Mouse (Mus musculus) hindbrain, embryonic 14.5 days (tissue): ENCODE data around the gene Maml2. TPM values are rescaled to one million over a fixed set of nuclear protein-coding genes. Genes with fewer than 3 reads are reported as not detected.
A peak's percentile ranks its signal among the peaks of the same experiment; 100 is the strongest.

ENCODE experiments used
- ATAC-seq: fragments of 200-750 bp; cut with Nextera tagmentation; 2 replicates; pipeline ENCODE4 v1.8.0; 2017; ENCODE audit warnings: moderate number of reproducible peaks, mild to moderate bottlenecking, moderate TSS enrichment, moderate library complexity; ENCODE audit not compliant: low FRiP score
- DNase-seq: peaks from one replicate; pipeline ENCODE4 v3.0.0-alpha.2; 2015; ENCODE audit warnings: low spot score
- H3K27ac ChIP-seq: fragments of 300-500 bp; sonication (generic); 2 replicates; pipeline ENCODE4 v1.5.1; 2014; ENCODE audit warnings: mild to moderate bottlenecking, moderate library complexity
- H3K27me3 ChIP-seq: fragments of 300-500 bp; sonication (generic); 2 replicates; pipeline ENCODE4 v1.6.1; 2014; ENCODE audit warnings: mild to moderate bottlenecking, low read length, mixed read lengths; ENCODE audit not compliant: control insufficient read depth, insufficient read depth
- H3K36me3 ChIP-seq: fragments of 300-500 bp; sonication (generic); replicated peaks from 2 replicates; pipeline ENCODE4 v1.6.1; 2014; ENCODE audit not compliant: control insufficient read depth, insufficient read depth
- H3K4me1 ChIP-seq: fragments of 300-500 bp; sonication (generic); replicated peaks from 2 replicates; pipeline ENCODE4 v1.6.1; 2014; ENCODE audit warnings: antibody characterized with exemption, low read length, mixed read lengths; ENCODE audit not compliant: control insufficient read depth, insufficient read depth
- H3K4me2 ChIP-seq: fragments of 300-500 bp; sonication (generic); replicated peaks from 2 replicates; pipeline ENCODE4 v1.6.1; 2014; ENCODE audit warnings: mild to moderate bottlenecking, moderate library complexity
- H3K4me3 ChIP-seq: fragments of 300-500 bp; sonication (generic); replicated peaks from 2 replicates; pipeline ENCODE4 v1.5.1; 2014; ENCODE audit warnings: mild to moderate bottlenecking, low read length
- H3K9ac ChIP-seq: fragments of 300-500 bp; sonication (generic); 2 replicates; pipeline ENCODE4 v1.6.1; 2014
- H3K9me3 ChIP-seq: fragments of 300-500 bp; sonication (generic); 2 replicates; pipeline ENCODE4 v1.6.1; 2016; ENCODE audit warnings: low read length; ENCODE audit not compliant: control insufficient read depth
- WGBS: fragments of 180-500 bp; shearing (Covaris S2); extraction: QIAGEN DNeasy Blood & Tissue Kit; methylation state at CpG from one replicate; pipeline ENCODE4 v1.1.7; 2014; 5-methylcytosine and 5-hydroxymethylcytosine counted together
- polyA plus RNA-seq: library from polyadenylated mRNA; unstranded; fragments of >200 nt; fragmentation: Nextera tagmentation; extraction: Ambion mirVana; gene quantifications from 2 replicates; pipeline ENCODE4 v1.2.1, GENCODE M21; 2014

Gene Maml2
- polyA plus RNA-seq, 1 experiment from 2014 or later, result 10.8 TPM

GRCm38 (mm10) chr9:13612371-13612770, 314.6 kb downstream of the Maml2 start:
- no peak overlapping the region; the same call in 1 of the 2 replicates for H3K27ac ChIP-seq
- ATAC-seq (no peak), DNase-seq (no peak)
- H3K4me2 ChIP-seq, result no peak overlapping the region
- H3K4me1 ChIP-seq, result peaks cover 14% of the 10 kb centered on the region
- H3K9me3 ChIP-seq, result no peaks in the 10 kb centered on the region
- H3K4me3 ChIP-seq, result no peak overlapping the region
- H3K9ac ChIP-seq, result no peak overlapping the region
- no peaks in the 10 kb centered on the region for H3K27me3 ChIP-seq
- WGBS, result 66% methylated on average over 8 of the region's 8 CpGs
- no peaks in the 10 kb centered on the region for H3K36me3 ChIP-seq

DNA sequence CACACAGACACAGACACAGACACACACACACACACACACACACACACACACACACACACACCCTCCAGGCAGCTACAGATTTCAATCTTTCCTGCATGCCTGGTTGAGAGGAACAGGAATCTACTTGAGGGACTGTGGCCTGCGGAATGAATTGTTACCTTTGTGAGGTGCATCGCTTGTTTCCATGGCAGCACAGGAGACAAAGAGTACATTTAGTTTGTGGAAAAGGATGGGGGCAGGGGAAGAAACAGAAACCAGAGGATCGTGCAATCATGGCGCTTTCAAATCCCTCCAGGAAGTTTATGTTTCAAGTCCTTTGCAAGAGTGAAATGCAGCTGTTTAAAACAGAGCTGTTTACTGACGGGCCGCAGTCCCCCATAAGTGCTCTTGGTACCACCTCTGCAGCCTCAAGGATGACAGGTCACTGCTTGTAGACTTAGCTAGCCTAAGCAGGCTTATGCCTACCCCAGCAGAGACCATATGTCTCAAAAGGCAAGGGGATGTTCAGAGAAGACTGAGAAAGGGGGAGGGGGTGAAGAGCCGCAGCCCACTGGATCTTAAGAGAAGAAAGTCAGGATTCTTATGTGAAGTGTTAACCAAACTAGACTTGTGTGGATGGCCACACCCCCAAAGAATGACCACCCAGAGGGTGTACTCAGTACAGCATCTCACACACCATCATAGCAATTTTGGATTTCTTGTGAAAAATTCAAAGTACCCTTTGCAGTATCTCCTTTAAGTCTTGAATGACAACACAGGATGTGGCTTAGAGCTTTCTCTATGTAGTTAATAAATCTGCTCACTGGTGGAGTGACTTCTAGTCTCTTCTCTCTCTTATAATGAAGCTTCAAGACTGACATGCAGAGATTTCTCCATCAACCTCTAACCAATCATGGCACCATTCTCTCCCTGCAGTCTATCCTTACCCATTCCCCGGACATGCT, 315.8 kb downstream of the Maml2 start:
- H3K4me3 ChIP-seq, result no peak overlapping the region
- H3K36me3 ChIP-seq, result no peaks in the 10 kb centered on the region
- 44% methylated on average over 8 of the region's 8 CpGs for WGBS
- 0 out of 2 replicates have a peak overlapping the region, but pooled peaks have one; percentile 6 for H3K4me2 ChIP-seq
- H3K27ac ChIP-seq, result 0 out of 2 replicates have a peak overlapping the region, but pooled peaks have one; percentile 41
- H3K4me1 ChIP-seq, result peaks cover 14% of the 10 kb centered on the region
- H3K27me3 ChIP-seq, result no peaks in the 10 kb centered on the region
- ATAC-seq (peak; percentile 61; the same call in 1 of the 2 replicates), DNase-seq (no peak)
- H3K9me3 ChIP-seq, result no peaks in the 10 kb centered on the region
- H3K9ac ChIP-seq, result peak overlapping the region; percentile 16; the same call in 1 of the 2 replicates

- no peak overlapping the region for H3K27ac ChIP-seq
Observed at GRCm38 (mm10) chr9:13616383-13617009, 318.7 kb downstream of the Maml2 start.

GRCm38 (mm10) chr9:13620794-13621193, 323.0 kb downstream of the Maml2 start:
- 0 out of 2 replicates have a peak overlapping the region, but pooled peaks have one; percentile 17 for H3K27ac ChIP-seq

More at GRCm38 (mm10) chr9:13616383-13617009, 318.7 kb downstream of the Maml2 start:
- peaks cover 14% of the 10 kb centered on the region for H3K4me1 ChIP-seq
- no peak overlapping the region for H3K9ac ChIP-seq
- no peaks in the 10 kb centered on the region for H3K27me3 ChIP-seq
- no peak overlapping the region for H3K4me2 ChIP-seq
- DNase-seq (no peak), ATAC-seq (no peak)
- no peaks in the 10 kb centered on the region for H3K9me3 ChIP-seq
- no peaks in the 10 kb centered on the region for H3K36me3 ChIP-seq
- WGBS, result 44% methylated on average over 5 of the region's 5 CpGs
- H3K4me3 ChIP-seq, result no peak overlapping the region

DNA sequence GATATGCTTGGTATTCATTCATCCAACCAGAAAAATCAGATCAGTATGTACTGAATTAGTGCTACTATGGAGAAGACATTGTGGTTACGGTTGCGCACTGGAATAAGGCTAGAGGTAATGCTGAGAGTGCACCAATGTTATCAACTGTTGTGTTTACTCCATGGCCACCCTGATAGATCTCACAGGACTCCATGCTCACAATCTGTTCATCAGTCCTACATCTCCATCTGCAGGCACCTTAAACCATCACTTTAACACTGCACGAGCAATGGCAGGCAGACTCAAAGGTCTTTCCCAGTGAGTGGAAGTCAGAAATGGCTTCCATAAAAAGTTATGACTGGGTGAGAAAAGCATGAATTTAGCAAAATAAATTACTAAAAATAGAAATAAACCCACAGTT, 324.2 kb downstream of the Maml2 start:
- Histone ChIP-seq H3K27ac (no peak overlapping the region), H3K4me3 (no peak overlapping the region), H3K27me3 (no peaks in the 10 kb centered on the region), H3K4me2 (no peak overlapping the region), H3K4me1 (peaks cover 8% of the 10 kb centered on the region; the same call in 1 of the 2 replicates), H3K9ac (no peak overlapping the region), H3K36me3 (no peaks in the 10 kb centered on the region), H3K9me3 (no peaks in the 10 kb centered on the region)
- DNase-seq (no peak), ATAC-seq (no peak)
- 93% methylated on average over 3 of the region's 3 CpGs for WGBS

More at GRCm38 (mm10) chr9:13620794-13621193, 323.0 kb downstream of the Maml2 start:
- H3K27me3 ChIP-seq, result no peaks in the 10 kb centered on the region
- H3K4me1 ChIP-seq, result 0 out of 2 replicates have a peak, but pooled peaks cover under 1% of the 10 kb centered on the region
- H3K9ac ChIP-seq, result no peak overlapping the region
- WGBS, result 76% methylated on average over 6 of the region's 6 CpGs
- no peaks in the 10 kb centered on the region for H3K9me3 ChIP-seq
- H3K4me3 ChIP-seq, result no peak overlapping the region
- ATAC-seq, result no peak
- H3K4me2 ChIP-seq, result no peak overlapping the region
- DNase-seq, result no peak
- no peaks in the 10 kb centered on the region for H3K36me3 ChIP-seq

DNA sequence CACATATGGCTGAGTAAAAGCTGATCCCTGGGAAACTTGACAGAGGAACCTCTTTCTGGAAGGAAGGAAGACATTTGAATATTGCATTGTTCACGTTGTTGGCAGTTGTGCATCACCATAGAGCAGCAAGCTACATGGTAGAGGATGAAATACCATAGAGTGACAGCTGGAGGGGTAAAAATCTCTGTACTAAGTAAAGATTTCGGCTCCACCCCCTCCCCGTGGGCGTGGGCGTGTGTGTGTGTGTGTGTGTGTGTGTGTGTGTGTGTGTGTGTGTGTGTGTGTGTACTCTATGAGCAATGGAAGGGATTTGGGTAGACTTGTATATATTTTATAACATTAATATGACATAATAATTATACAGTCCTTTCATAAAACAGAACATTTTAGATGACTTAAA, 324.7 kb downstream of the Maml2 start:
- H3K9ac ChIP-seq, result no peak overlapping the region
- no peaks in the 10 kb centered on the region for H3K27me3 ChIP-seq
- no peak overlapping the region for H3K4me3 ChIP-seq
- WGBS, result 90% methylated on average over 5 of the region's 5 CpGs
- no peak overlapping the region for H3K27ac ChIP-seq
- H3K4me1 ChIP-seq, result peaks cover 8% of the 10 kb centered on the region; the same call in 1 of the 2 replicates
- no peak for ATAC-seq
- H3K4me2 ChIP-seq, result no peak overlapping the region
- H3K9me3 ChIP-seq, result no peaks in the 10 kb centered on the region
- no peak for DNase-seq
- no peaks in the 10 kb centered on the region for H3K36me3 ChIP-seq

DNA sequence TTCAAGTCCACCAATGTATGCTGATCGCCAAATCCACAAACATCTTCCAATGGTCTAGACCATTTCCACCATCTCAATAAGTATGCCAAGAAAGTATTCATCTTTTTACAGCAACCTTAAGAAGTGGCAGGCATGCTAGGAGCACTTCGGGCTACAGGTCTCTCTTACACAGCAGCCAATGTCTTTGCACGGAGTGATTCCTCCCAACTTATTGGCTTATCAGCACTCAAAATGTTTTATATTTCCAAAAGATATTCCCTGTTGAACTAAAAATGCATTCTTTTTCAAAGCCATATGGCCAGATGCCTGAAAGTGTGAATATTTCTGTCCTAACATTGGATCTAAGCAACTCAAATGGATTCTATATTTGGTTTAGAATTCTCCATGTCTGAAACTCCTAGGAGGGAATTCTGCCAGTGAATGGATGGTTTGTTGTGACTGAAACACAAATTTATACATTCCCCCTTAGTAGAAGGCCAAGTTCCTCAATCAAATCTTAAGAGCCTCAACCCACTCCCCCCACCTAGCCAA, 326.2 kb downstream of the Maml2 start:
- no peak overlapping the region for H3K27ac ChIP-seq
- no peak overlapping the region for H3K4me3 ChIP-seq
- H3K36me3 ChIP-seq, result no peaks in the 10 kb centered on the region
- WGBS, result 100% methylated on average over 3 of the region's 3 CpGs
- H3K9ac ChIP-seq, result no peak overlapping the region
- ATAC-seq (no peak), DNase-seq (no peak)
- H3K4me2 ChIP-seq, result no peak overlapping the region
- peaks cover 8% of the 10 kb centered on the region; the same call in 1 of the 2 replicates for H3K4me1 ChIP-seq
- no peaks in the 10 kb centered on the region for H3K9me3 ChIP-seq
- H3K27me3 ChIP-seq, result no peaks in the 10 kb centered on the region

GRCm38 (mm10) chr9:13624780-13625179, 327.0 kb downstream of the Maml2 start:
- Histone ChIP-seq H3K27me3 (no peaks in the 10 kb centered on the region), H3K9me3 (no peaks in the 10 kb centered on the region), H3K36me3 (no peaks in the 10 kb centered on the region), H3K27ac (no peak overlapping the region), H3K9ac (no peak overlapping the region), H3K4me3 (no peak overlapping the region), H3K4me2 (no peak overlapping the region), H3K4me1 (peaks cover 8% of the 10 kb centered on the region; the same call in 1 of the 2 replicates)
- WGBS, result 97% methylated on average over 1 of the region's 1 CpGs
- DNase-seq (no peak), ATAC-seq (no peak)

DNA sequence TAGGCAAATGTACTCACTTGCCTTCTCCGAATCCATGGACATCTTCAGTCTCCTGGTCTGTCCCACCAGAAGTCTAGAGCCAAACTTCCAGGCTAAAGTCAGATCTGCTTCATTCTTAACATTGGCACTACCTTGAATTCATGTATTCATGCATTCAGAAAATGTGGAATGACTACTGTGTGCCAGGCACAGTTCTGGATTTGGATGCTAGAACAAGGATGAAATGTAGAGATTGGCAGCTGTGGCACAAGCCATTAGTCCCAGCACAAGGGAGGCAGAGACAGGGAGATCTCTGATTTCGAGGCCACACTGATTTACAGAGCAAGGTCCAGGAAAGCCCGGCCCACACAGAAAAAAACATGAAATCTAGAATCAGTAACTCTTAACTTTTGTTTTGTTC, 327.5 kb downstream of the Maml2 start:
- Histone ChIP-seq H3K27me3 (no peaks in the 10 kb centered on the region), H3K9ac (no peak overlapping the region), H3K4me2 (no peak overlapping the region), H3K36me3 (no peaks in the 10 kb centered on the region), H3K4me1 (peaks cover 8% of the 10 kb centered on the region; the same call in 1 of the 2 replicates), H3K9me3 (no peaks in the 10 kb centered on the region), H3K4me3 (no peak overlapping the region), H3K27ac (no peak overlapping the region)
- DNase-seq (no peak), ATAC-seq (no peak)
- WGBS, result 97% methylated on average over 3 of the region's 3 CpGs
